Mouse (Mus musculus) layer of hippocampus, adult 2 months (tissue): ENCODE measurements at regions not wholly inside any gene's neighbourhood (a gene's known extent, or its start where the extent isn't known, plus 50 kb on each side); places are given as distances from the start of the nearest gene placed in this dataset.
A peak's percentile ranks its signal among the peaks of the same experiment; 100 is the strongest.

Source experiments
- DNase-seq, 2 experiments: peaks; one replicate each; pipeline ENCODE4 v3.0.0; 2022; ENCODE audit warnings: low spot score in 2 of 2
- H3K27ac ChIP-seq: fragments of 200-600 bp; 2 replicates; pipeline ENCODE4 v1.8.1; 2022
- H3K4me3 ChIP-seq: fragments of 200-600 bp; 2 replicates; pipeline ENCODE4 v1.8.1; 2022; ENCODE audit warnings: mild to moderate bottlenecking
- CTCF ChIP-seq: fragments of 200-600 bp; conservative IDR thresholded peaks from 2 replicates; pipeline ENCODE4 v1.8.1; 2022; ENCODE audit warnings: antibody characterized with exemption, mild to moderate bottlenecking, moderate library complexity

DNA sequence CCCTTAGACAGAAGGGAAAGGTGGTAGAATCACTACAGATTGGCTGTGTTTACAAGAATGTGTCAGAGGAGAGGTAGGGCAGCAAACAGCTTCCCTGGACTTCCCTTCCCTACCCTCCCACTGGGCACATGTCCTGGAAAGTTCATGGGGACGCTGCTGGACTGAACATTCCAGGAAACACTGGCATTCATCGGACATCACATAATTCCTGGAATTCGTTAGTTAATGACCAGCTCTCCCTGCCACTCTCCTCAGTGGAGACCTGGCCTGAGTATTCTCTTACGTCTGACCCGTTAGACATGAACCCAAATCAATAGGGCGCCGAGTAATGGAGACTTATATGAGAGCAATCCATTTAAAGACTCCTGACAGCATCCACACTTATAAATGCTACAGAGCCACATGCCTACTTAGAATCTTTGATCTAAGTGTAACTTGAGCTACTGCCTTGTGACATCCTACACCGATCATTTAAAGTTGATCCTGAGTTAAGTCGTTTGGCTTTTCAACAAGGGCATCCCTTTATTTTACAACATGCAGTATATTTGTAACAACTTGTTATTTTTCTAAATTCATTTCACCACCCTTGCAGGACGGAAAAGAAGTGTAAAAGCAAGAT, 156.6 kb downstream of the Snx10 start:
- no peak overlapping the region for H3K4me3 ChIP-seq

DNA sequence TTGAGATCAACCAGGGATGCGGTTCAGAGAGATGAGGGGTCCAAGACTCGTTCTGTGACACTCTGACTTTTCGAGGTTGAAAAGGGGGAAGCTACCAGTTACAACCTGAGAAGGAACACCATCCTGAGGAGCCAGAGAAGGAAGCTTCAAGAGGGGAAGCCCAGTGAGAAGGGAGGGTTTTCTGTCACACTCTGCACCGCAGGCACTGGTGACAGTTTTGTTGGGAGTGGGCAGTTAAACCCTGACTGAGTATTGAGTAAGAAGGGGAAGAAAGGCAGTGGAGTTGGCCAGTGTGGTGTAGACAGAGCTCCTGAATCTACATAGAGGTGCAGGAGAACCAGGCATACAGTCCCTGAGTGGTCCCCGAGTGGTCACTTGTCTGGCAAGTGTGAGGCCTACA, 159.4 kb downstream of the Snx10 start:
- no peak for TF ChIP-seq CTCF

More for the DNA sequence above, 156.6 kb downstream of the Snx10 start:
- H3K27ac ChIP-seq = no peak overlapping the region
- no peak for DNase-seq
- TF ChIP-seq CTCF = no peak

DNA sequence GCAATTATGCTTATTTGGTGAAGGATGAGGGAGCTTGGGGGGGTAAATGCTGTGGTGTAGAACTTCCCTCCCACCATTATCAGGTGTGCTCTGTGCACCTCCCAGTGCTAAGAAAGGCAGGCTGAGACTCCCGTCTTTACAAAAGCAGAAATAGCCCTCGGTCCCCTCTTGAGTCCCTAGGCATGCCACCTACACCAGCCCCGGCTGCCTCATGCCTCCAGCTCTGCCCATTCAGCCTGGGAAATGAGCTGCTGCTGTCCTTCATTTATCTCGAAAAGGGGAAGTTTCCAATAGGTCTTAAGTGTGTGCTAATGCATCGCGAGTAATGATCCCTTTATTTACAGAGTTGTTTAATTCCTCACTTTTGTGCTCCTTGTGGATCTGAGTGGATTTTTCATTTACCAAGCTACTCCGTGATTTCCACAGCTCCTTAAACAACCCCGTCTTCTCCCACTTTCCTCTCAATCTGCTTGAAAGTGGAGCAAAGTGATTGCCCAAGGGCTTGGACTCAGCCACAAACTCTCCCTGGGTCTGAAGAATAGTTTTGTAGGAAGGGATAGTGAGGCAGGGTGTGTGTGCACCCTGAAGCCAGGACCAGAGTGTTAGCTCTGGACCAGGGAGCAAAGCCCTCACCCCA, 162.1 kb downstream of the Snx10 start:
- no peak for TF ChIP-seq CTCF
- H3K4me3 ChIP-seq = no peak overlapping the region
- H3K27ac ChIP-seq = no peak overlapping the region
- no peak for DNase-seq

More for the DNA sequence above, 159.4 kb downstream of the Snx10 start:
- Histone ChIP-seq H3K27ac (no peak overlapping the region), H3K4me3 (no peak overlapping the region)
- no peak for DNase-seq

DNA sequence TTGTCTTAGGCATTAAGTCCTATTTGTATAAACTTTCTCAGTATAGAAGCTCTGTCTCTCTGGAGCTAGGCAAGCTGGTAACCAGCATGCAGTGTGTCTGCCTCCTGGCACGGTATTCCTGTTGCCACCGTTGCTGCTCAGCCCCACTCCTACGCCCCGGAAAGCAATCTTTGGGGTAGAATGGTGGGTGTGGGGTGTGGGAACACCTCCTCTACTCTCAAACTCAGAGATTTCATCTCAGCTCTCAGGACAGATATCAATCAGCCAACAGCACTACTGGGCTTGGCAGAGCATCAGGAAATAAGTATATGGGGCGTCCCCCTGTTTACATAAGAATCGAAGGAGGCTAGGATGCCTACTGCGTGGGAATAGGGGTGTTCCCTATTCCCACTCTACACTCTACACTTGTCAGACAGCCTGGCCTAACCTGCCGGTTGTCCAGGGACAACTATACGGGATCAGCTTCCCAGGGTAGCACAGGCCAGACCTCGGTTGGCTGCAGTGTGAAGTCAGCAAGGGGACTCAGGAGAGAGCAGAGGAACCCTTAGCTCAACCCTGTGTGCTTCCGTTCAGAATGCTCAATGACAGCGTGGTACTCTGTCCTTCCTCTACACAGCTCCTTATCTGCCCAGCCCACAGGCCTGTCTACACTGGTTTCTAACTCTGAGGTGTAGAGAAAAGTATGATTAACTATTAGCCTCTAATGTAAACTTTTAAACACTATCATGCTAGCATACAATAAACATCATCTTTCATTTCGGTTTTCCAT, 167.3 kb downstream of the Snx10 start:
- no peak overlapping the region for H3K4me3 ChIP-seq
- peak; percentile 53 to 76 for DNase-seq
- TF ChIP-seq CTCF = no peak
- H3K27ac ChIP-seq = peak overlapping the region; percentile 51; the same call in 1 of the 2 replicates

DNA sequence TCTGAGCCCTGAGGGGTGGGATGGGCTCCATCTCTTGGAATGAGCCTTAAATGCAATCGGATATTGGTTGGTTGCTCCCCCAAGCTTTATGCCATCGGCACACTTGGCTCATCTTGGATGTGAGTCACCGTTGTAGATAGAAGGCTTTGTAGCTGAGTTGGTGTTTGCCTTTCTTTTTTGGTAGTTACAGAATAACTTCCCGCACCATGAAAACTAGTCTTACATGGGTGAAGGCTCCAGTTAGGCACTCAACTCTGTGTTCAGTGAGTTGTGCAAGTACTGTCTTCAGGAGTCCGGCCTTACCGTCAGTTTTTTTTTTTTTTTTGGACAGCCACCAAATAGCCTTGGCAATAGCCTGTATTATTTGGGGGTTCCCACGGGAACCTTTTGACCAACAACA, 170.3 kb downstream of the Snx10 start:
- Histone ChIP-seq H3K4me3 (no peak overlapping the region), H3K27ac (no peak overlapping the region)
- no peak for DNase-seq
- no peak for TF ChIP-seq CTCF

DNA sequence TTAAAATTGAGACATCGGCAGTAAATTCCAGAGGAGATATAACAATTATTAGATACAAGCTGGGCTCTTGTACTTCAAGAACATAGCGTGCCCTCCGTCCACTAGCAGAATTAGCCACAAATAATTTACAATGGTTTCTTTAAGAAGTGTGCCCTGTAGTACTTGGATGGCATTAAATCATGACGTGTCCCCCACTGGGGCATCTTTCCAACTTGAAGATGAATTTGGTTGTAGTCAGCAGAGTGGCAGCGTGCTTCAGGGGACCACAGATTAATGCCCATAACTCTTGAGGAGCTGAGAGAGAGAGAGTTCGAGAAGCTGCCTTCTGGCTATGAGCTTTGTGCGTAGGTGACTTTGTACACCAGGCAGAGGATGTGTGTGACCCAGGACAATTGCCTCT, 172.7 kb downstream of the Snx10 start:
- no peak overlapping the region for H3K27ac ChIP-seq
- DNase-seq = no peak
- H3K4me3 ChIP-seq = no peak overlapping the region
- TF ChIP-seq CTCF = no peak

DNA sequence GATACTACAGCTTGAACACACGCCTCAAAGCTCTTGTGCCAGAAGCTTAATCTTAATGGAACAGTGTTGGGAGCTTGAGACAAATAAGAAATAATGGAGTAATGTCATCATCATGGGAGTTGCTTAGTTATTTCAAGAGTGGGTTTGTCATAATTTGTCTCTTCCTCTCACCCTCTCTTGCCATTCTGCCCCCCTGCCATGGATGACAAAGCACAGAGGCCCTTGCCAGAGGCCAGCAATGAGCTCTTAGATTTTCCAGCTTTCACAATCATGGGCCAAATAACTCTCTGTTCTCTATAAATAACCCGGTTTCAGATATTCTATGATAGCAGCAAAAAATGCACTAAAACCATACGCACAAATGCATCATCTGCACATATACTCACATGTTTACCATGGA, 174.1 kb downstream of the Snx10 start:
- TF ChIP-seq CTCF = no peak
- Histone ChIP-seq H3K27ac (no peak overlapping the region), H3K4me3 (no peak overlapping the region)
- no peak for DNase-seq

DNA sequence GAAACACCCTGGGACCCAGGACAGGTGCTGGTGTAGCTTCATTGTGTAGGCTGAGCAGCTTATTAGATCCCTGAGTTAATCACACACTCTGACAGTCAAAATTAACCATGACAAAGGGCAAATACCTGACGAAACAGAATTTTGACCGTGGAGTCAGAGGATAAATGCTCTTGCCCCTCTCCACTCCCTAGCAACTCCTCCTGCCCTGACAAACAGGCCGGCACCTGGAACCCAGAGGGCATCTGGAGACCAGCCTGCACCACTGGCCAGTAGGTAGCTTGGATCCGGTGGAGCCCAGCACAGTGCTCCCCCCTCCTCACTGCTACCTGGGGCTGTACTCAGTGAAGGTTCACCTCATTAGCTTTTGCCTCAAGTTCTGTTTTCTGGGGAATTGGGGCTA, 174.5 kb downstream of the Snx10 start:
- DNase-seq = no peak
- H3K4me3 ChIP-seq = no peak overlapping the region
- TF ChIP-seq CTCF = no peak
- no peak overlapping the region for H3K27ac ChIP-seq

DNA sequence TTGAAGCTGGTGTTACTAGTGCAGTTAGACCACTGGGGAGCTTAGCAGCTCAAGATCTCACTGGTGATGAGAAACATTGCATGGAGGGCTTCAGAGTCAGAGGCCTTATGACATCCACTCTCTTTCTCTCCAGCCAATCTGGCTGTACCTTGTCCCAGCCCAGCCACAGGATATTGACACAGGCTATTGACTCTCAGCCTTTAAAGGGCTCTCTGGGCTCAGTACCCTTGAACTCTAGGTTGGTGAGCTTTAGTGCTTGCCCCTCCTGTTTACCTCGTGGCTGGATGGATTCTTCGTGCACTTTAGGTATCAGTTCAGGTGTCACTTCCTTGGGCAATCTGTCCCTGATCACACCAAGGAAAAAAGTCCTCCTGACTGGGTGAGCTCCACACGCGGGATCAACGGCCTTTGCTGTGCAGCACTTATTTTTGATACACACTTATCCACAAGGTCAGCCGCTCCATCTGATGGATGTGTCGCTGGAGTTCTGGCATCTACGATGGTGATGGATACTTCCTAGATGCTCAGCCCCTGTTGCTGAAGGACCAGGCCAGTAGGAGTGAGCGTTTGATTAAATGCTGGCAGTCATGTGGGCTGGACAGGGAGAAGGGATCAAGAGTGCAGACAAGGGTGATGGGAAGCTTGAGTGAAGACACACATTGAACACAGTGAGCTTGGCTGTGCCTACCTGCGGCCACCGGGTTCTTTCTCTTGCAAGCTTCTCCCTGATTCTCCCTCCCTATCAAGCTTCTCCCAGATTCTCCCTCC, 177.7 kb downstream of the Snx10 start:
- no peak overlapping the region for H3K27ac ChIP-seq
- no peak for TF ChIP-seq CTCF
- DNase-seq = no peak

DNA sequence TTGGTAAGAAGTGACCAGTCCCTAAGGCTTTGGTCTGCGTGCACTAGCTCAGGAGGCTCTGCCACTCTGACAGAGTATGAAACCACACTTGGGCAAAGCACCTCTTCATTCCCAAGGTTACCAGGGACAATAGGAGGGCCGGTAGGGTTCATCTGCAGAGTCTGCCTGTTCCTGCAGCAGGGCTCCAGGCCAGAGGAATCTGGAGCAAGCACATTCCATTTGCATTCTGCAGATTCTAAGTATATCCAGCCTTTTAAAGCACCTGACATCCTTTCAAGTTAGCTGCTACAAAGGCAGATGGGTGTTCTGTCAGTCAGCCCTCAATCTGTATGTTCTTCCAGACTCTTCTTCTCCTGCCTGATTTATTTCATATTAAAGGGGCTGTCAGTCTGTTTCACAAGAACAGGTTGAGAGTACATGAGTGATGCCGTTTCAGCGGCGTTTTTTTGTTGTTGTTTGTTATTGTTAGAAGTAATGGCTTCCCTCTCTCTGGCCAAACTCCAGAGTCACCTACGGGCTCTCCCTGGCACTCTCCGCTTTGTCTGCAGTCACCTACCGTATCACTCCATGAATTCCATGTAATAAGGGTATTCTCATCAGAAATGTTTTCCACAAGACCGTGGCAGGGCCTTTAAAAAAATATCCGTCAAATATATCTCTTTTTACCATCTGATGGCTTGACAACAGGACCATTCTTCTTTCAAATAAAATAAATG, 178.9 kb downstream of the Snx10 start:
- DNase-seq = peak; percentile 25 to 56
- H3K27ac ChIP-seq = peak overlapping the region; percentile 49; the same call in 1 of the 2 replicates
- no peak overlapping the region for H3K4me3 ChIP-seq
- no peak for TF ChIP-seq CTCF

More for the DNA sequence above, 177.7 kb downstream of the Snx10 start:
- H3K4me3 ChIP-seq = no peak overlapping the region

DNA sequence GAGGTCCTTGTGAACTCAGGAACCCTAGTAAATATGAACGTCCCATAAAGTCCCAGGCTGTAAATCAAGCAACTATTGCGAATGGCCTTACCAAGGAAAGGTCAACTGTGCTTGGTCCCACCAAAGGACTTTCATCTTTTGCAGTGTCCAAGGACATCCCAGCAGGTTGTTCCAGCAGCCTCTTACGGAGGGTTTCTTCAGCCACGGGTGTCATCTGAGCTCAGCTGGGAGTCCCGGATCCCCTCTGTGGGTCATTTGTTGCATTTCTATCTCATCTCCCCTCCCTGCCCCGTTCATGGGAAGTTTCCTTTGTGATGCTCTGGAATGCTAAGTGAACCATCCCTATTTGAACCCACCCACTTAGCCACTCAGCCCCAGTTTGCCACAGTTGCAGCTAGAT, 184.3 kb downstream of the Snx10 start:
- Histone ChIP-seq H3K4me3 (no peak overlapping the region), H3K27ac (no peak overlapping the region)
- DNase-seq = no peak
- no peak for TF ChIP-seq CTCF

DNA sequence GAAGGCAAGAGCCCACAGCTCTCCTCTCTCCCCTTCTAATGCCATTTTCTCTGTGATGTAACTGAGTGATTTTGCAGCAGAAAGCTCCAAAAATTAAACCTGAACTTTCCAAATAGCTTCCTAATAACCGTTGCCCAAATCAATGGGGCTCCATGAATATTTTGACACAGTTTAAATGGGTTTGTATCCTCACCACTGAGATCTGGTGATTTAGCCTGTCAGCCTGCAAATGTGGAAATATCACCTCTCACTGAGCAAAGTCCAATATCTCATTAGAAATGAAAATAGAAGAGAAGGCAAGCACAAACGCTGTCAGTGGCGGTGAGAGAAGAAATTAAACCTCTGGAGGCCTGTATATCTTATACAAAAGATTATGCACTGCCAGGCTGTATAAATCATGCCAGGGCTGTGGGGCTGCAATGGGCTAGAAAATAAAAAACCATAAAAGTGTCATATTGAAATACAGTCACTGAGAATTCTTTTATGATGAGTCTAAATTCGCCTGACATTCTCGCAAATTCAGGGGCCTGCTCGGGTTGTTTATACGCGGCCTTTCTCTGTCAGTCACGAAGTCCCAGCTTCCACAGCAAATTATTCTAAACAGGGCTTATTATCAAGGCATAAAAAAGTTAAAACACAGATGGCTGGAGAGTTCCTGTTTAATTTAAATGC, 185.1 kb downstream of the Snx10 start:
- no peak for TF ChIP-seq CTCF
- DNase-seq = no peak
- Histone ChIP-seq H3K4me3 (no peak overlapping the region), H3K27ac (no peak overlapping the region)
